Mouse (Mus musculus) MN1 (cell line): ENCODE measurements around the gene Misp.
A peak's percentile ranks its signal among the peaks of the same experiment; 100 is the strongest.

Experiments used
- DNase-seq: peaks from one replicate; pipeline ENCODE4 v3.0.0-alpha.2; 2016; ENCODE audit warnings: low spot score

Gene Misp

DNA sequence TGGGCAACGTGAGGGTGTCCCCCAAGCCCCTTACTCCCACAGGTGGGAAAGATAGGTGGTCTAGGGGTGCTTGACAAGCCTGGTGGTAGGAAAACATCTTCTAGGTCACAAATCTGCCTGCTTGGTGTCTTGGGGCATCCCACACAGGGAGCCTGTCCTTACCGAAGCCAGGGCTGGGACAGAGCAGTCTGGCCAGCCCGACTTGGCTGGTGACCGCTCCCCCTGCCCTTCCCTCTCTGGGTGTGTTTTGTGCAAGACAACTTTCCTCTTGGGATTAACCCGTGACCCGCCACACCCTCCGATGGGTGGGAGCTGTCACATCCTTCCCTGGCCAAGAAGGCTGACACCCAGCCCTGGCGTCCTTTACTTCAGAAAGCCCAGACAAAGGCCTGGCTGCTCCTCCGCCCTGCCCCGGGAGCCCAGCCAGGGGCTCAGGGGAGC is 26.3 kb upstream of the Misp start:
- peak; percentile 93 for DNase-seq

- no peak for DNase-seq
Measured at GRCm38 (mm10) chr10:79795905-79796304, 24.9 kb upstream of the Misp start.

DNA sequence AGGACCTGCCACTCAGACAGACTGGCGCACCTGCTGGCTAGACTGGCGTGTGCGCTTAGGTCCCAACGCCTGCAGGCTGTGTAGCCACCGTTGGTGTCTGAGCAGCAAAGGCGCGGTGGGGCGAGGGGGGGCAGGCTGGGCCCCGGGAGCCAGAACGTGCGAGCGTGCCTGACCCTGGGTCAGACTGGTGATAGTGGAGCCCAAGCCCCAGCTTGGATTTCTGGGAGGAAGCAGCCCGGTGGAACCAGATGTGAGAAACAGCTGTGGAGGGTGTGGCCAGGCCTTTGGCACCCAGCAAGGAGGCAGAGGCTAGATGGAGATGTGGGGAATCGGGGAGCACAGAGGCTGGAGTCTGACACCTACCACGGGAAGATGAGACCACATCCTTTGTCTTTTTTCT is 23.5 kb upstream of the Misp start:
- DNase-seq = no peak

- DNase-seq = no peak
Measured at GRCm38 (mm10) chr10:79798289-79798928, 22.4 kb upstream of the Misp start.

GRCm38 (mm10) chr10:79800508-79800907 is 20.3 kb upstream of the Misp start:
- no peak for DNase-seq

GRCm38 (mm10) chr10:79801837-79802236 is 19.0 kb upstream of the Misp start:
- peak; percentile 56 for DNase-seq

DNA sequence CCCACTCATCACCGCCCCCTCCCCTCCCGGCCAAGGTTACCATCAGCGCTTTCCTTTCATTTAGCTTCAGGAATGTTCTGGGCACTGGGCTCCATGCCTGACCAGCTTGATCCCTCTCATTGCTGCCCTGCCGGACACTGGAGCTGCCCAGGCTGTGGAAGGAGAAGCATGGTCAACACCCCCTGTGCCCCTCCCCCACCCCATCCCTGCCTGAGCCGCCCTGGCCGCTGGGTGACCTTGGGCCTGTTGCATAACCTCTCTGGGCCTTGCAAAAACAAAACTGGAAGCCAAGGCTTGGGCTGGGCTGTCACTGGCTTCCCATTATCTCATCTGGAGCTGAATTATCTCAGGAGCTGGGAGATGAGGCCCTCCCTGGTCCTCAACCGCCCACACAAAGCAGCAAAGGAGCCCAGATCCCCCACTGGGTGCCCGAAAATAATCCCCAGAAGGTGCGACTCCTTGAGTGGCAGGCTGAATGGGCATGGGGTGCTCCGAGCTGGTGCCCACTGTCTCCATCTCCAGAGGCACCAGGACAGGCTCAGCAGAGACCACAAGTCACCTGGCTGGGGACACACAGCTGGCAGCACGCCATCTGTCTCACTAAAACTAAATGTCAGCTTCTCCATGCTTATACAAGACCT is 18.3 kb upstream of the Misp start:
- DNase-seq = peak; percentile 52

GRCm38 (mm10) chr10:79803716-79804323 is 17.0 kb upstream of the Misp start:
- DNase-seq = peak; percentile 82

DNA sequence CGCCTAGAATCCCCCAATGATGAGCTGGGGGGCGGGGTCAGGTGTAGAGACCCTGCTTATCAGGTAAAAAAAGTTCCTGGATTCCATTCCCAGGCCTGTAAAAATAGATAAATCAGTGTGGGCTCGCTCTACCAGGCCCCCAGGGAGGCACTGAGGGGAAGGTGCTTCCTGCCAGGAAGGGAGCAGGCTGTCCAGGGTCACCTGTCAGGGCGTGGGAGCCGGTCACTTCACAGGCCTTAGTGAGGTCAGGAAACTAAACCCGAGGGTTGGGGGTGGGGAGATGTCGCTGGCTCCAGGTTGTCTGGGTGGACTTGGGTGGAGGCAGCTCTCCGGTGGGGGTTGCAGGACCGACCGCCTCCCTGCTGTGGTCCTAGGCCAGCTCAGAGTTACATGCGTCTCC is 15.2 kb upstream of the Misp start:
- DNase-seq = no peak

GRCm38 (mm10) chr10:79806331-79806730 is 14.5 kb upstream of the Misp start:
- DNase-seq = no peak

- no peak for DNase-seq
Measured at GRCm38 (mm10) chr10:79806972-79807371, 13.8 kb upstream of the Misp start.

GRCm38 (mm10) chr10:79807826-79808225 is 13.0 kb upstream of the Misp start:
- no peak for DNase-seq

DNA sequence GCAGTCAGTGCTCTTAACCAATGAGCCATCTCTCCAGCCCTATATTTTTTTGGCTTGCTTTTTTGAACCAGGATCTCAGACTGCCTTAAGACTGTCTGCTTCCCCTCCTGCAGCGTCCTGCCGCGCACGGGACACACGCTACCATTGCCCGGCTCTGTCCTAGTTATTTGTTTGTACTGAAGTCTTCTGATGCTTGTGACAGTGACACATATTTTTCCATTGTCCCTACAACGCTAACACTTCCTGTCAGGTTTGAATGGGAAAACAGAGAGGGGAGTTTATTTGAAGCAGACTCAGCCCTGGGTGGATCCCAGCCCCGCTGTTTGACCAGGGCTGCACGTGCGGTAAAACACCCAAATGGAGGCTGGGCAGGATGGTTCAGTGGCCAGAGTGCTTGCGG is 12.1 kb upstream of the Misp start:
- DNase-seq = no peak

DNA sequence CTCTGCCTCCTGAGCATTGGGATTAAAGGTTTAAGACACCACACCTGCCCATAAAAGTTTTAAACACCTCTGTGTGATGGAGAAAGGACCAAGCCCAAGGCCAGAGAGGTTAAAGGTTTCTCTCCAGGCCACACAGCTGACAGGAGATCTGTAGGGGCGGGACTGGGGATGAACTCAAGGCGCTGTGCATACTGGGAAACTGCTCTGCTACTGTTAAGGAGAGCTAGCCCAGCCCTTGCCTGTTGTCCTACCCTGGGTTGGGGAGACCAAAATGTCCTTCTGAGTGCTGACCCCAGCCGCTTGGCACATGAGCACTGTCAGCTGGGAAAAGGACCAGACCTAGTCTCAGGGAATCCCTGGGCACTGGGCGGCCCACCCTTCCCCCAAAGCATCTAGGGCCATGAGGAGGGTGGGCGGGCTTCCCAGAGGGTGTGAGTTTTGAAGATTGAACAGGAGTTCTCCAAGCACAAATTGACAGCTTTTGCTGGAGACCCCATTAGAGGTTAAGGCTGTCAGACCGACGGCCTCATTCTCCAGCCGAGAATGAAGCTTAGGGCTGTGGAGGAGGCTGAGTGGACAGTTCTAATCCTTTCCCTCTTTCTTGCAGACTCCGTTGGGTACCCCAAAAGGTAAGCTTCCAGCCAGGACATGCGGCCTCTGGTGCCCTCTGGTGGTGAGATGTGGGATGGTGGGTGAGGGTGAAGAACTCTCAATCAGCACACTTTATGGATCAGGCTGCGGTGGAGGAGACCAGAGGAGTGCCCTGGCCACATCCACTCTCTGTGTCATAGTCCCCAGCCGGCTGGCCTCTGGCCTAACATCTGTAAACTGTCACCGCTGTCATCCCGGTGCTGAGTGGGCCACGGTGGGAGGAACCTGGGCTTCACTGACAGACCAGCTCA is 8.8 kb upstream of the Misp start:
- DNase-seq = peak; percentile 81

DNA sequence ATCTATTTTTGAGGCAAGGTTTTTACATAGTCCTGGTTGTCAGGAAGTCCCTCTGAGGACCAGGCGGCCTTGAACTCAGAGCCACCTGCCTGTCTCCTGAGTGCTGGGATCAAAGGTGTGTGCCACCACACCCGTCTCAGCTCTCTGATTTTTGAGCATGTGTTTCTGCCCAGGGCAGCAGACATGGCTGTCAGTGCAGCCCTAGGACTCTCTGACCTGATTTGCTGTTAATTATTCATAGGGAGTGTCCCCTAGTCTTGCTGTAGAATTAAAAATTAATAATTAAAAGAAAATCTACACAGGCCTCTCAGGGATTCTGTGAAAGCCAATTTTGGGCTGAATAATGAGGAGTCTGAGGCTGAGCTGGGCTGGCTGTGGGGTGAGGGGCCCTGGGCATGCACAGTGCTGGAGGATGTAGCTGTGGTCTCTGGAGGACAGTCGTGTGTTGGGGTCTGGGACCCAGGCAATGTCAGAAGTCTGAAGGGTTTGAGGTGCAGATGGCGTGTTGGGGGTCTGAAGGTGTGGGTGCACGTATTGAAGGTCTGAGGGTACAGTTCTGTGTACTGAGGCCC is 6.4 kb upstream of the Misp start:
- DNase-seq = no peak

- no peak for DNase-seq
Measured at GRCm38 (mm10) chr10:79815671-79816494, 4.9 kb upstream of the Misp start.

DNA sequence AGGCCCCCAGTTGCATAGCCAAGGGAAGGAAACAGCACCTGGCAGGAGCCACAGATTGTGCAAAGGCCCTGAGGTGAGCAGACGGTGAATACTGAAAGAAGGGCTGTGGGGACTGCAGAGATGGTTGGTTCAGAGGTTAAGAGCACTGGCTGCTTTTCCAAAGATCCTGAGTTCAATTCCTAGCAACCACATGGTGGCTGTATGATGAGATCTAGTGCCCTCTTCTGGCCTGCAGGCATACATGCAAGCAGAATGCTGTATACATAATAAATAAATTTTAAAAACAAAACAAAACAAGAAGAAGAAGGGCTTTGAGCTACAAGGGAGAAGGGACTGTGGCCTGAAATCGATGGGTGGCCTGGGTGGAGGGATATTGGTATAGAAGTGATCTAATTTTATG is 3.7 kb upstream of the Misp start:
- DNase-seq = no peak

DNA sequence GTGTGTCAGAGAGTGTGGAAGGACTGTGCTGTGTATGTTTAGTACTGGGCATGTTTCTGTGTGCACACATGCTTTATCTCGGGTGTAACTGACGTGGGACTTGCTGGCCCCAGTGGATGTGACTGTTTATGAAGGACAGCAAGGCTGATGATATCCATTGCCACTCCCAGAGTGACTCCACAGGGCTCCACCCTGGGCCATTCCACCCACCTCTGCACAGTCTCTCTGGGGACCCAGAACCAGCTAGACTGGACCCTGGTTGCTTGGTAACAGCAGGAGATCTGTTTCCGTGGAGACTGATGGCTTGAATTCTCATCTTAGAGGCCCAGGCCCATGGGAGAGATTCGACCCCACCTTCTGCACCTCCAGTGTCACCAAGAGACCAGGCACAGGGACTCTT is 2.6 kb upstream of the Misp start:
- DNase-seq = peak; percentile 77

DNA sequence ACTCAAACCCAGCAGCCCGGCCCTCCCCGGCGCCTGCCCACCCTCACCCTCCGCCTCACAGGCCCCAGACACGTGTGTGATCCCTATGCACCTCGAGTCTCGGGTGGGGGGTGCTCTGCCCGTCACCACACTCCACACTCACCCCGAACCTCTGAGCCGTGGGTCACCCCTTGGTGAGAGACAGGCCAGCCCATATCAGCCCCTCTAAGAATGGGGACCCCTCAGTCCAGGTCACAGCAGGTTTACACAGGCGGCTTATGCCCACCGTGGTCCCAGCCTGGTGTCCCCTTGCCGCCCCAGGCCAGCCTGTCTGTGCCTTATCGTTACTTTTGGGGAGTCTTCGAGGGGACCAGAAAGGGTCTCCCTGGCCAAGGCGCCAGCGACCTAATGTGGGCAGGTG is 1.2 kb upstream of the Misp start:
- no peak for DNase-seq

DNA sequence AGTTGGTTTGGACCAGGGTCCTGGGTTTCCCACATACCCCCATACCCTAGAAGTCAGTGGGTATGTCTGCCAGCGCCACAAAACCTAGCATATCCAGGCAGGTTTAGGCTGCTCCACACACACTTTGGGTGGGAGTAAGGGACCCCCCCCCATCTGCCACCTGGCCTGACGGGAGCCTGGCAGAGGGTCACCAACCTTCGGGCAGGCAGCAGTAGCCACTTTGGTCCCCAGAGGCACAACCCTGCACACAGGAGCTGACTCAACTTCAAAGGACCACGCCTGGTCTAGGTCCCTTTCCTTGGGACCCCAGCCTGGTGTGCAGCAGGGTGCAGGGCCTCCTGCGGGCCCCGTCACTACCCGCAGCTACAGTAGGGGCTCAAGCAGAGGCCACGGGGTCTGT is 512 bp upstream of the Misp start:
- no peak for DNase-seq

- DNase-seq = no peak
Measured at GRCm38 (mm10) chr10:79821731-79822130, 942 bp downstream of the Misp start.
